Mouse (Mus musculus): ENCODE results near the gene Gm14569. TPM values are rescaled to one million over a fixed set of nuclear protein-coding genes. Genes with fewer than 3 reads are reported as not detected.
A peak's percentile ranks its signal among the peaks of the same experiment; 100 is the strongest.

Gm14569 gene
- polyA plus RNA-seq, 1 experiment from 2014 or later: not detected

DNA sequence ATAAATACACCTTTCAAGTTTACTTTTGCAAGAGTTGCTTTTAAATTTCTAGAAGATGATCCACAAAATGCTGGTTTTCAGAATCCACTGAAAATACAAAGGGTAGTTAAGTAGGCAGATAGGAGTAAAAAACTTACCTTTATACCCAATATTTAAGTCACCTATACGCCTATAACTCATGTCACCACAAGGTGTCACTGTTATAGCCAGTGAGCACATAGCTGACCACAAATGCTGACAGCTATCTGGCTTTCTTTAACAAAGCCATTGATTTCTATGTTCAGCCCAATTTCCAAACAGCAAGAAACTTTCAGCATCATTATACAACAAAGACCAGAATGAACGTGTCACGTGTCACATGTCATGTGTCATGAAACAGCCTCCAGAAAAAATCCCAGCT lies 2.1 kb downstream of the Gm14569 start:
- no peaks in the 10 kb centered on the region for H3K4me1 ChIP-seq (ENCODE audit: control insufficient read depth, insufficient read depth, low read length)

GRCm38 (mm10) chrX:36487996-36488395 lies 3.6 kb downstream of the Gm14569 start:
- WGBS: 35% methylated on average over 7 of the region's 7 CpGs
- Histone ChIP-seq H3K36me3 (replicated peaks; ENCODE audit: control insufficient read depth, insufficient read depth, low read depth, low read length) (no peaks in the 10 kb centered on the region), H3K4me3 (ENCODE audit: low read depth, low read length) (no peak overlapping the region), H3K9me3 (replicated peaks; ENCODE audit: control insufficient read depth, low read length) (no peaks in the 10 kb centered on the region), H3K27ac (replicated peaks; ENCODE audit: low read depth, low read length) (no peak overlapping the region), H3K4me2 (ENCODE audit: low read depth, low read length) (no peak overlapping the region), H3K27me3 (ENCODE audit: control insufficient read depth, insufficient read depth, low read length) (no peaks in the 10 kb centered on the region), H3K9ac (replicated peaks; ENCODE audit: low read length) (no peak overlapping the region), H3K4me1 (ENCODE audit: control insufficient read depth, insufficient read depth, low read length) (no peaks in the 10 kb centered on the region)
- ATAC-seq (replicated peaks; ENCODE audit: insufficient number of reproducible peaks, low FRiP score, low TSS enrichment, low read depth): no peak
- DNase-seq (ENCODE audit: low spot score): peak; percentile 26

More for the DNA sequence above, 2.1 kb downstream of the Gm14569 start:
- no peaks in the 10 kb centered on the region for H3K9me3 ChIP-seq (replicated peaks; ENCODE audit: control insufficient read depth, low read length)
- ATAC-seq (replicated peaks; ENCODE audit: insufficient number of reproducible peaks, low FRiP score, low TSS enrichment, low read depth): no peak
- no peak overlapping the region for H3K4me3 ChIP-seq (ENCODE audit: low read depth, low read length)
- no peak overlapping the region for H3K9ac ChIP-seq (replicated peaks; ENCODE audit: low read length)
- WGBS: 28% methylated on average over 3 of the region's 3 CpGs
- no peaks in the 10 kb centered on the region for H3K36me3 ChIP-seq (replicated peaks; ENCODE audit: control insufficient read depth, insufficient read depth, low read depth, low read length)
- DNase-seq (ENCODE audit: low spot score): peak; percentile 36
- H3K27me3 ChIP-seq (ENCODE audit: control insufficient read depth, insufficient read depth, low read length): no peaks in the 10 kb centered on the region
- no peak overlapping the region for H3K27ac ChIP-seq (replicated peaks; ENCODE audit: low read depth, low read length)
- H3K4me2 ChIP-seq (ENCODE audit: low read depth, low read length): no peak overlapping the region

DNA sequence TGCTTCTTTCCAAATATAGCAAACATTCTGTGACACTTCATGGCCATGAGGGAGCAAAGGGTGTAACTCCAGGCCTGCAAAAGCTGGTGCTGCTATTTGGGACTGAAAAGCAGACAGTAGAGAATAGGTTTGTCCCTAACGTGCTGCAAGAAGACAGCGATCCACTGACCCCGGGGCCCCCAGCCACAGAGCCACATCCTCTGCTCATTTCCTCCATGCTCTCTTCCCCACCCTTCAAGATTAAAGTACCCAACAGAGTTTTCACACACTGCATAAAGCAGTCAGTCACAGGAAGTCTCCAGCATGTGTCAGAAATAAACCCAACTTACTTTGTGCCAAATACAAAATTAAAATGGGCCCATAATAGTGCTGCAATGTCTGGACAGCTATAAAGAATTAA lies 16.8 kb downstream of the Gm14569 start:
- Histone ChIP-seq H3K9me3 (replicated peaks; ENCODE audit: control insufficient read depth, low read length) (no peaks in the 10 kb centered on the region), H3K27me3 (ENCODE audit: control insufficient read depth, insufficient read depth, low read length) (no peaks in the 10 kb centered on the region), H3K4me1 (ENCODE audit: control insufficient read depth, insufficient read depth, low read length) (no peaks in the 10 kb centered on the region), H3K4me2 (ENCODE audit: low read depth, low read length) (no peak overlapping the region), H3K4me3 (ENCODE audit: low read depth, low read length) (no peak overlapping the region), H3K27ac (replicated peaks; ENCODE audit: low read depth, low read length) (no peak overlapping the region), H3K36me3 (replicated peaks; ENCODE audit: control insufficient read depth, insufficient read depth, low read depth, low read length) (no peaks in the 10 kb centered on the region), H3K9ac (replicated peaks; ENCODE audit: low read length) (no peak overlapping the region)
- DNase-seq (ENCODE audit: low spot score): no peak
- no peak for ATAC-seq (replicated peaks; ENCODE audit: insufficient number of reproducible peaks, low FRiP score, low TSS enrichment, low read depth)
- 76% methylated on average over 3 of the region's 3 CpGs for WGBS

- ATAC-seq (replicated peaks; ENCODE audit: insufficient number of reproducible peaks, low FRiP score, low TSS enrichment, low read depth) (no peak), DNase-seq (ENCODE audit: low spot score) (peak; percentile 3)
- no peak overlapping the region for H3K9ac ChIP-seq (replicated peaks; ENCODE audit: low read length)
- H3K4me1 ChIP-seq (ENCODE audit: control insufficient read depth, insufficient read depth, low read length): no peaks in the 10 kb centered on the region
- no peak overlapping the region for H3K4me2 ChIP-seq (ENCODE audit: low read depth, low read length)
- no peaks in the 10 kb centered on the region for H3K27me3 ChIP-seq (ENCODE audit: control insufficient read depth, insufficient read depth, low read length)
- H3K9me3 ChIP-seq (replicated peaks; ENCODE audit: control insufficient read depth, low read length): no peaks in the 10 kb centered on the region
- H3K27ac ChIP-seq (replicated peaks; ENCODE audit: low read depth, low read length): no peak overlapping the region
- no peaks in the 10 kb centered on the region for H3K36me3 ChIP-seq (replicated peaks; ENCODE audit: control insufficient read depth, insufficient read depth, low read depth, low read length)
- H3K4me3 ChIP-seq (ENCODE audit: low read depth, low read length): no peak overlapping the region
- 50% methylated on average over 6 of the region's 6 CpGs for WGBS
These were observed 17.4 kb downstream of the Gm14569 start for GRCm38 (mm10) chrX:36474103-36474751.

DNA sequence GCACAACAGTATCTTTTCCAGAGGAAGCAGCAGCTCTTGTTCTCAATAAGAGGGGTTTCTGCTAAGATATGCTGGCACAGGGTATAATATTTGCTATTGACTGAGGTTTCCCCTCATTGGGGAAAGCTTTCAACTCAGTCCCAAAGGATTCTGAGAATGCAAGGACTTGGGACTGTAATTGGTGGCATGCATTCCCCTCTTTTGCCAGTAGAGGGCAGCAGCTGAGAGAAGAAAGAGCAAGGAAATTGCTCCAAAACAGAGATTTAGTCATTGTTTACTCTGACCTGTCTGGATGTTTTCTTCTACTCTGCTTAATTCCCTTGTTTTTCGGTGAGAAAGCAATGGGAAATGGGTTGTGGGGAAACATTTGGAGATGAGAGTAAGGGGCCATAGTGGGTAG lies 35.6 kb downstream of the Gm14569 start:
- Histone ChIP-seq H3K27me3 (ENCODE audit: control insufficient read depth, insufficient read depth, low read length) (no peaks in the 10 kb centered on the region), H3K4me1 (ENCODE audit: control insufficient read depth, insufficient read depth, low read length) (no peaks in the 10 kb centered on the region), H3K9ac (replicated peaks; ENCODE audit: low read length) (no peak overlapping the region), H3K4me3 (ENCODE audit: low read depth, low read length) (no peak overlapping the region), H3K4me2 (ENCODE audit: low read depth, low read length) (no peak overlapping the region), H3K36me3 (replicated peaks; ENCODE audit: control insufficient read depth, insufficient read depth, low read depth, low read length) (no peaks in the 10 kb centered on the region), H3K9me3 (replicated peaks; ENCODE audit: control insufficient read depth, low read length) (no peaks in the 10 kb centered on the region), H3K27ac (replicated peaks; ENCODE audit: low read depth, low read length) (no peak overlapping the region)
- DNase-seq (ENCODE audit: low spot score) (peak; percentile 49), ATAC-seq (replicated peaks; ENCODE audit: insufficient number of reproducible peaks, low FRiP score, low TSS enrichment, low read depth) (no peak)
- 48% methylated on average over 1 of the region's 1 CpGs for WGBS

DNA sequence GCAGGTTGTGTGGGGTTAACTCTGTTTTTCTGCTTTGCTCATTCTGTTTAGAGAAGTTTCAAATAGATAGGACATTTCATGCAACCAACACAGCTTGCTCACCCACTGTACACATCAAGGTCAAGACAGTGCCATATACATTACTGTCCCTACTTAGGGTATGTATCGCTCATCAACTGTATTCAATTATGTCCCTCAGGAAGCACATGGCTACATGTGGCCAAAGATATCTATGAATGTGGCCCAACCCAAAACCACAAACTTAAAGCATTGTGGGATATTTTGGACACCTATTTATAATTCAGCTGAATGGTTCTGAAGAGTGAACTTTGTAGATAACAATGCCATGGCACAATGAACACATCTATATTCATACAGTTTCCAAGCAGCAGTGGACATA lies 53.7 kb downstream of the Gm14569 start:
- H3K9ac ChIP-seq (replicated peaks; ENCODE audit: low read length): no peak overlapping the region
- DNase-seq (ENCODE audit: low spot score) (no peak), ATAC-seq (replicated peaks; ENCODE audit: insufficient number of reproducible peaks, low FRiP score, low TSS enrichment, low read depth) (no peak)
- no peak overlapping the region for H3K4me2 ChIP-seq (ENCODE audit: low read depth, low read length)
- H3K9me3 ChIP-seq (replicated peaks; ENCODE audit: control insufficient read depth, low read length): no peaks in the 10 kb centered on the region
- WGBS: 100% methylated on average over 1 of the region's 1 CpGs
- H3K27ac ChIP-seq (replicated peaks; ENCODE audit: low read depth, low read length): no peak overlapping the region
- H3K36me3 ChIP-seq (replicated peaks; ENCODE audit: control insufficient read depth, insufficient read depth, low read depth, low read length): no peaks in the 10 kb centered on the region
- no peaks in the 10 kb centered on the region for H3K4me1 ChIP-seq (ENCODE audit: control insufficient read depth, insufficient read depth, low read length)
- H3K4me3 ChIP-seq (ENCODE audit: low read depth, low read length): no peak overlapping the region
- H3K27me3 ChIP-seq (ENCODE audit: control insufficient read depth, insufficient read depth, low read length): no peaks in the 10 kb centered on the region

GRCm38 (mm10) chrX:36434993-36435392 lies 56.6 kb downstream of the Gm14569 start:
- 40% methylated on average over 6 of the region's 6 CpGs for WGBS
- peak; percentile 9 for DNase-seq (ENCODE audit: low spot score)
- H3K4me1 ChIP-seq (ENCODE audit: control insufficient read depth, insufficient read depth, low read length): no peaks in the 10 kb centered on the region
- no peaks in the 10 kb centered on the region for H3K27me3 ChIP-seq (ENCODE audit: control insufficient read depth, insufficient read depth, low read length)
- H3K27ac ChIP-seq (replicated peaks; ENCODE audit: low read depth, low read length): no peak overlapping the region
- ATAC-seq (replicated peaks; ENCODE audit: insufficient number of reproducible peaks, low FRiP score, low TSS enrichment, low read depth): no peak
- H3K4me3 ChIP-seq (ENCODE audit: low read depth, low read length): no peak overlapping the region
- no peaks in the 10 kb centered on the region for H3K36me3 ChIP-seq (replicated peaks; ENCODE audit: control insufficient read depth, insufficient read depth, low read depth, low read length)
- H3K9ac ChIP-seq (replicated peaks; ENCODE audit: low read length): no peak overlapping the region
- no peaks in the 10 kb centered on the region for H3K9me3 ChIP-seq (replicated peaks; ENCODE audit: control insufficient read depth, low read length)
- no peak overlapping the region for H3K4me2 ChIP-seq (ENCODE audit: low read depth, low read length)

DNA sequence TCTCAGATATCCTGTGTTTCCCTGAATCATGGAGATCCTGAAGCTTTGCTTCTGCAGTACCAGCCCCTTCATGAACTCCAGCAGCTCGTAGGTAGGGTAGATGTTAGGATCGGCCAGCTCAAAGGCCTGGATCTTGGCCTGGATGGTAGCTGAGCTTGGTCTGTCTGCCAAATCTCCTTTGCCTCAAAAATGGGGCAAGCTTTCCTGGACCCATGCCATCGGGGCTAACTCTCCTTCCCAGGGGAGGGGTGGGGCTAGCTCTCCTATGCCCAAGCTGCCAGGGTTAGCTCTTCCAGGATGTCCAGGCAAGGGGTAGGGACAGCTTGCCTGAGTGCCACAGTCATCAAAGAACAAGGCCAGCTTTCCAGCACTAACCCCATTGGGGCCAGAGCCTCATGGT lies 72.5 kb downstream of the Gm14569 start:
- no peaks in the 10 kb centered on the region for H3K4me1 ChIP-seq (ENCODE audit: control insufficient read depth, insufficient read depth, low read length)
- H3K9ac ChIP-seq (replicated peaks; ENCODE audit: low read length): no peak overlapping the region
- H3K4me2 ChIP-seq (ENCODE audit: low read depth, low read length): no peak overlapping the region
- no peaks in the 10 kb centered on the region for H3K9me3 ChIP-seq (replicated peaks; ENCODE audit: control insufficient read depth, low read length)
- ATAC-seq (replicated peaks; ENCODE audit: insufficient number of reproducible peaks, low FRiP score, low TSS enrichment, low read depth) (no peak), DNase-seq (ENCODE audit: low spot score) (no peak)
- no peak overlapping the region for H3K27ac ChIP-seq (replicated peaks; ENCODE audit: low read depth, low read length)
- no peak overlapping the region for H3K4me3 ChIP-seq (ENCODE audit: low read depth, low read length)
- 96% methylated on average over 3 of the region's 3 CpGs for WGBS
- H3K36me3 ChIP-seq (replicated peaks; ENCODE audit: control insufficient read depth, insufficient read depth, low read depth, low read length): no peaks in the 10 kb centered on the region
- H3K27me3 ChIP-seq (ENCODE audit: control insufficient read depth, insufficient read depth, low read length): no peaks in the 10 kb centered on the region
